Mouse (Mus musculus) testis, adult 2 months (tissue): ENCODE measurements around the gene Tenm4.
"Not testable (repeated sequence)": the region's sequence is repeated elsewhere in the genome, so short reads cannot be mapped to it uniquely, and the experiment has no call there.

Experiments used
- CTCF ChIP-seq: fragments of 200-500 bp; IDR thresholded peaks from 2 replicates; pipeline ENCODE4 v1.5.1; 2012; ENCODE audit warnings: low read depth, mild to moderate bottlenecking, inconsistent platforms, low read length, moderate library complexity; ENCODE audit not compliant: control insufficient read depth, insufficient read depth, insufficient replicate concordance
- POLR2A ChIP-seq: fragments of 200-500 bp; IDR thresholded peaks from 2 replicates; pipeline ENCODE4 v1.6.1; 2012; ENCODE audit warnings: low read depth, mild to moderate bottlenecking, inconsistent platforms, low read length, moderate library complexity; ENCODE audit not compliant: control insufficient read depth

DNA sequence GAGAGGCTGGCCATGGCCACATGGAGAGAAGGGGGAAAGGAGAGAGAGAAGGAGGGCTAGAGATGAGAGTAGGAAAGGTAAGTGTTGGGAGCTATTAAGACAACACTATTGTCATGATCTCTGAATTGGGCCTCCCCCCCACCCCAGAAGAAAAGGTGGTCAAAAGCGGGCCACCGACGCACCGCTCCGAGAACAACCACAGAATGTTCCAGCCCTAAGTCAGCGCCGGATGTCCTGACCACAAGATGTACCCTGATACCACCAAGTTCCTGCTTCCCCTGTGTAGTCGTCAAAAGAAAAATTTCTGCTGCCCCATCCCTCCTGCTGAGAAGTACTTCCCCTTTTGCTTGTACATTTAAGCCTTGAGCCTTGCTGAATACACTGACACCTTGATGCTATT, 775.5 kb downstream of the Tenm4 start:
- TF ChIP-seq POLR2A, CTCF: not testable (repeated sequence)
